Mouse (Mus musculus) spleen, adult 2 months (tissue): ENCODE measurements around the gene Ifitm1.
"Not testable (repeated sequence)": the region's sequence is repeated elsewhere in the genome, so short reads cannot be mapped to it uniquely, and the experiment has no call there.

Experiments
- CTCF ChIP-seq: fragments of 200-500 bp; IDR thresholded peaks from 2 replicates; pipeline ENCODE4 v1.5.1; 2011; ENCODE audit warnings: mild to moderate bottlenecking, inconsistent platforms; ENCODE audit not compliant: insufficient read depth, insufficient read length, insufficient replicate concordance; ENCODE audit errors: extremely low read depth
- POLR2A ChIP-seq: fragments of 200-500 bp; IDR thresholded peaks from 2 replicates; pipeline ENCODE4 v1.6.1; 2011; ENCODE audit warnings: low read depth, low read length, inconsistent platforms

DNA sequence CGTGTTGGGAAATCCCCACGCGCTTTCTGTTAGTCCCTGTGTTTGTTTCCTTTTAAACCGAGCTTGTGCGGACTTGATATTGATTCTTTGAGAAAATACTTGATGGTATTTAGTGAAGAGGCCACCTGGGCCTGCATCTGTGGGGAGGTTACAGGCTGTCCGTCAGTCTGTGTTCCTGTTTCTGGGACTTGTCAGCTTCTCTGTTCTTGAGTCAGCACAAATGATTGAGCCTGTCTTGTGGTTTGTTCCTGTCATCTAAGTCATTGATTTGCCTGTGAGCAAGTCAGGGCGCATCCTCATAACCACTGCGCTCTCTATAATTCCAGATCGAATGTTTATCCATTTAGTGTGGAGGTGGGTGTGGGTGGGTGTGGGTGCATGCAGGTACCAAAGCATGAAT, 9.7 kb downstream of the Ifitm1 start:
- not testable (repeated sequence) for TF ChIP-seq POLR2A, CTCF
